Mouse (Mus musculus) hindbrain, embryonic 15.5 days (tissue): ENCODE results near the gene Cnih1. TPM values are rescaled to one million over a fixed set of nuclear protein-coding genes. Genes with fewer than 3 reads are reported as not detected.
A peak's percentile ranks its signal among the peaks of the same experiment; 100 is the strongest.

Experiments
- ATAC-seq: fragments of 200-750 bp; cut with Nextera tagmentation; 2 replicates; pipeline ENCODE4 v1.8.0; 2017; ENCODE audit warnings: low read depth, moderate number of reproducible peaks, moderate TSS enrichment; ENCODE audit not compliant: low FRiP score
- H3K27ac ChIP-seq: fragments of 300-500 bp; sonication (generic); replicated peaks from 2 replicates; pipeline ENCODE4 v1.5.1; 2015; ENCODE audit warnings: mild to moderate bottlenecking, inconsistent platforms
- H3K27me3 ChIP-seq: fragments of 300-500 bp; sonication (generic); 2 replicates; pipeline ENCODE4 v1.6.1; 2015; ENCODE audit warnings: control low read depth, inconsistent platforms
- H3K36me3 ChIP-seq: fragments of 300-500 bp; sonication (generic); 2 replicates; pipeline ENCODE4 v1.6.1; 2015; ENCODE audit warnings: control low read depth, inconsistent platforms
- H3K4me1 ChIP-seq: fragments of 300-500 bp; sonication (generic); replicated peaks from 2 replicates; pipeline ENCODE4 v1.6.1; 2015; ENCODE audit warnings: control low read depth, inconsistent platforms
- H3K4me2 ChIP-seq: fragments of 300-500 bp; sonication (generic); 2 replicates; pipeline ENCODE4 v1.6.1; 2015; ENCODE audit warnings: moderate library complexity, mild to moderate bottlenecking, inconsistent platforms
- H3K4me3 ChIP-seq: fragments of 300-500 bp; sonication (generic); 2 replicates; pipeline ENCODE4 v1.5.1; 2015; ENCODE audit warnings: mild to moderate bottlenecking, inconsistent platforms
- H3K9ac ChIP-seq: fragments of 300-500 bp; sonication (generic); 2 replicates; pipeline ENCODE4 v1.6.1; 2015; ENCODE audit warnings: inconsistent platforms
- H3K9me3 ChIP-seq: fragments of 300-500 bp; sonication (generic); 2 replicates; pipeline ENCODE4 v1.6.1; 2016; ENCODE audit warnings: control low read depth, inconsistent platforms
- WGBS: fragments of 180-500 bp; shearing (Covaris S2); methylation state at CpG from one replicate; pipeline ENCODE4 v1.1.7; 2015; 5-methylcytosine and 5-hydroxymethylcytosine counted together
- polyA plus RNA-seq: library from polyadenylated mRNA; unstranded; fragments of >200 nt; fragmentation: Nextera tagmentation; extraction: Ambion mirVana; gene quantifications from 2 replicates; pipeline ENCODE4 v1.2.1, GENCODE M21; 2015

Gene Cnih1
- polyA plus RNA-seq, 1 experiment from 2014 or later, result 186 TPM

DNA sequence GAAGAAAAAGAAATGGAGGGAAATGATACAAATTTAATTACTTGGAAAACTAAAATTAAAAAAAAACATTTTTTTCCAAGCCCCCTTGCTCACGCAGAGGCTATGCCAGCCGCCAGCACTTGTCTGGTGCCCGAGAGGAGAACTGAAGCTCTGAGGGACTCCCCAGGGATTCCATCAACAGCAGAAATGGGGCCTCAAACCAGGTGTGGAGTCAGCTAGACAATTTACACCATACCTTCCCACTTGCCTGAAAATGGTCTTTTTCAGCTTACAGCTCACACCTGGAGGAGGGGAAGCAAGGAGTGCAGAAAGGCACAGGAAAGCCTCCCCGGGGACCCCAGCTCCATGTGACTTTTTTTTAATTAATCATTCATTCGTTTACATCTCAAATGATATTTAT, 3.0 kb downstream of the Cnih1 start:
- H3K9ac ChIP-seq, result no peak overlapping the region
- H3K4me3 ChIP-seq, result no peak overlapping the region
- peaks cover 20% of the 10 kb centered on the region for H3K4me1 ChIP-seq
- 0 out of 2 replicates have a peak, but pooled peaks cover 7% of the 10 kb centered on the region for H3K36me3 ChIP-seq
- no peak for ATAC-seq
- no peak overlapping the region for H3K27ac ChIP-seq
- WGBS, result 81% methylated on average over 5 of the region's 5 CpGs
- H3K4me2 ChIP-seq, result no peak overlapping the region
- H3K27me3 ChIP-seq, result no peaks in the 10 kb centered on the region
- H3K9me3 ChIP-seq, result no peaks in the 10 kb centered on the region

DNA sequence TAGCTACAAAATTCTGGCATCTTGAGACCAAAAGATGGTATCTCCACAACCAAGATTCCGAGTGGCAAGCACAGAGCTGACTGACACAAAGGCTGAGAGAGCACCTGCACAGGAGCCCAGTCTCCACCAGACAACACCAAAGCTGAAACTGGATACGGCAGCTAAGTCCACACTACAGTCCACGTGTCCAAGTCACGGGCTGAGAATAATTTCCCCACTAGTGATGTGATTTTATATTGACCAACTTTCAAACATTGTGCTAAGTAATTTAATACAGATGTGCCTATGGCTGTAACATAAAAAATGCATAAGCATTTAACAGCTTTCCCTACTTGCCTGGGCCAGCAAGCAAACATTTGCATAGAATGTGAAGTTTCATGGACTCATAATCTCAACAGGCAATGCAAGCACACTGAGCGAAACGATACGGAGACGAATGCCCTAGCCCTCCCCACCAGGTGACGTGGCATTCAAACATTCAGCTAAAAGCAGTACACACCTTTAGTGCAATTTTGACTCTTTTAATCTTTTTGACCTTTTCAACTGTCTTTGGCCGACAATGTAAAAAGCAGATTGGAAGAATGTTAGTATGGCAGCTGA, 4.8 kb downstream of the Cnih1 start:
- no peak overlapping the region for H3K4me2 ChIP-seq
- peaks cover 20% of the 10 kb centered on the region for H3K4me1 ChIP-seq
- WGBS, result 94% methylated on average over 10 of the region's 10 CpGs
- H3K36me3 ChIP-seq, result peaks cover 25% of the 10 kb centered on the region
- H3K9me3 ChIP-seq, result 0 out of 2 replicates have a peak, but pooled peaks cover 3% of the 10 kb centered on the region
- H3K4me3 ChIP-seq, result no peak overlapping the region
- no peak overlapping the region for H3K9ac ChIP-seq
- H3K27me3 ChIP-seq, result no peaks in the 10 kb centered on the region
- ATAC-seq, result no peak
- H3K27ac ChIP-seq, result no peak overlapping the region

DNA sequence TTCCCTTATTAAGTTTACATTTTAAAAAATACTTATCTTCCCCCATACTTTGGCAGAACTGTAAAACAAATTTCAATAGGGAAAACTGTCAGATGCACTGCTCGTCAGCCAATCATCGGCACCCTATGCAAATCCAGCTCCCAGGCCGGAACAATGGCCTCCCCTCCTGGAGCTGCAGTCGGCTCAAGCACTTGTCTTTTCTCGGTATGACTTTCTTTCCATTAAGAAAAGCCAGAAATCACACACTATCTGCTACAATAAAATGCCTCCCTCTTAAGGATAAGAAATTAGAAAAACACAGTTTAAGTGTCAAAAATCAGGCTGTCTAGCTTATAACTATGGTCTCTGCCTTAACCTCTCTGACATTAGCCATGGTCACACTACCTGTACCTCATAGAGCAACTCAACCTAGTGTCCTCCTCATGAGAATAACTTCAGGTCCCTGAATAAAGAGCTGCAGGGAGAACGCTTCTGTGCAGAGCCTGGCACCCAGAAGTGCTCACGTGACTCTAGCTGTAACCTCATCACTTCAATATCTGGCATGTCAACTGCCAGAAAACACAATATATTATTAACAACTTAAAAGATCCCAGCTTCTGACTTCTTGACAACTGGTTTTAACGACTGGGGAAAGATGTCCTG, 5.9 kb downstream of the Cnih1 start:
- Histone ChIP-seq H3K27ac (no peak overlapping the region), H3K4me3 (no peak overlapping the region), H3K9ac (no peak overlapping the region), H3K4me2 (no peak overlapping the region), H3K9me3 (0 out of 2 replicates have a peak, but pooled peaks cover 3% of the 10 kb centered on the region), H3K36me3 (peaks cover 35% of the 10 kb centered on the region), H3K4me1 (peaks cover 20% of the 10 kb centered on the region), H3K27me3 (no peaks in the 10 kb centered on the region)
- no peak for ATAC-seq
- 87% methylated on average over 8 of the region's 8 CpGs for WGBS

DNA sequence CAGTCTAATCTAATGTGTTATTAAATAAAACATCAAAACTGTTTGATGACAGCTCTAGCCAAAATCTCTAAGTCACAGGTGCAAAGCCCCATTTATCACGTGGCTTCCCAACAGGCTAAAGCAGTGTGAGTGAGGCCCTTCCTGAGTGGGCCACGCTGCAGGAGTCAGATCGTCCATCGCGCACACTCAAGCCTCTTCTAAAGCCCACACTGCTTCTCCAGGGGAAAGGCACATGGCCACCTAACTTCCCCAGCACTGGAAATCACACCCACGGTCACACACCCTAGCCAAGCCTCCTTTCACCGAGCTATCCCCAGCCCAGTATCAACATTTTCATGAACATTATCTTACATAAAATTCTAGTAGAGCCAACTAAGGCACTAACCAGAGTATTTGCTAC, 7.1 kb downstream of the Cnih1 start:
- H3K27me3 ChIP-seq, result no peaks in the 10 kb centered on the region
- 0 out of 2 replicates have a peak, but pooled peaks cover 3% of the 10 kb centered on the region for H3K9me3 ChIP-seq
- H3K4me2 ChIP-seq, result no peak overlapping the region
- no peak overlapping the region for H3K9ac ChIP-seq
- ATAC-seq, result no peak
- H3K36me3 ChIP-seq, result peaks cover 43% of the 10 kb centered on the region
- no peak overlapping the region for H3K27ac ChIP-seq
- H3K4me3 ChIP-seq, result no peak overlapping the region
- WGBS, result 95% methylated on average over 7 of the region's 7 CpGs
- H3K4me1 ChIP-seq, result peaks cover 9% of the 10 kb centered on the region

DNA sequence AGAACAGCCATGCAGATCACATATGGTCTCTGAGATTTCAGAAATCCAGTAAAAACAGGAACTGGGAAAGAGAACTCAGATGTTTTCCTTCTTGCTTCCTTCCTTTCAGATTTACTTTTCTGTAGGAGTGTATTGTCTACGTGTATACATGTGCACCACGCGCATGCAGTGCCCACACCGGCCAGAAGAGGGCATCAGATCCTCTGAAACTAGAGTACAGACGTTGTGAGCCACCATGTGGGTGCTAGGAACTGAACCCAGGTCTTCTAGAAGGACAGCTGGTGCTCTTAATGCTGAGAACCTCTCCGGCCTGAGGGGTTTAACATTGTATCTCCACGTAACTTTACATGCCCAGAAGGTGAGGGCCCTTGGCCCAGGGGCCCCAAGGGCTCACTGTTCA, 9.0 kb downstream of the Cnih1 start:
- H3K4me1 ChIP-seq, result no peaks in the 10 kb centered on the region
- H3K9ac ChIP-seq, result no peak overlapping the region
- ATAC-seq, result no peak
- no peak overlapping the region for H3K27ac ChIP-seq
- H3K36me3 ChIP-seq, result peaks cover 57% of the 10 kb centered on the region
- no peak overlapping the region for H3K4me3 ChIP-seq
- H3K4me2 ChIP-seq, result no peak overlapping the region
- H3K9me3 ChIP-seq, result 0 out of 2 replicates have a peak, but pooled peaks cover 3% of the 10 kb centered on the region
- H3K27me3 ChIP-seq, result no peaks in the 10 kb centered on the region
- 96% methylated on average over 7 of the region's 7 CpGs for WGBS

DNA sequence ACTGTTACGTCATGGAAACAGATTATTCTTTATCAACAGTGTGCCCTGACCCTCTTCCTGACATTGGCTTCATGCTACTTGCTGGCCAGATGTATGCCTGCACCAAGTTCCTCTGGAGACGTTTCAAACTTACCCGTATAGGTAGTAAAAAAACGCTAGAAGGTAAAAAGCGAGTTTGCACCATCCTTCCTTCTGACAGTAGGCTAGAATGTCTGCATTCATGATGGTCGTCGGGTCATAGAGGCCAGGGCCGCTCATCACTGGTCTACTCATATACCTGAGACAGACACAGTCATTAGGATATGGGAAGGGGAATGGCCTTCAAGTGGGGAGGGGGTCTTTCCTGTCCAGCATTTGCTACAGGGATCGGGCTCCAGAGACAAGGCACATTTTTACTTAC, 9.5 kb downstream of the Cnih1 start:
- WGBS, result 97% methylated on average over 9 of the region's 9 CpGs
- no peak overlapping the region for H3K4me2 ChIP-seq
- H3K9ac ChIP-seq, result no peak overlapping the region
- H3K27me3 ChIP-seq, result no peaks in the 10 kb centered on the region
- H3K4me3 ChIP-seq, result no peak overlapping the region
- no peak for ATAC-seq
- H3K36me3 ChIP-seq, result peaks cover 61% of the 10 kb centered on the region
- H3K27ac ChIP-seq, result no peak overlapping the region
- 0 out of 2 replicates have a peak, but pooled peaks cover 3% of the 10 kb centered on the region for H3K9me3 ChIP-seq
- H3K4me1 ChIP-seq, result no peaks in the 10 kb centered on the region

DNA sequence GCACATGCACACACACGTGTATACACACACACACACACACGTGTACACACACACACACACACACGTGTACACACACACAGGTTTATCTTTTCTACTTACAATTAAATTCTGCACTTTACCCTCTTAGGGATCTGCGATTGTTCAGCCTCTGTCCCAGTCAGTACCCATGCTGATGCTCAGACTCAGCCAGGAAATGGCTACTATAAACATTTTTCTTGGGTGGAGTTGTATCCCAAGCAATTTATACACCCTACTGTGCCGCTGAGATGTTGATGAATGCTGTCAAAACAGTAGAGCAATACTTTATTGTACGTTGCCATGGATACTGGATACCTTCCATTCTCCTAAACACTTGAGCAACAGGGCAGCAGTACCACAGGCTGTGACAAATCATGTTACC, 18.2 kb downstream of the Cnih1 start:
- Histone ChIP-seq H3K9ac (no peak overlapping the region), H3K9me3 (no peaks in the 10 kb centered on the region), H3K36me3 (peaks cover 38% of the 10 kb centered on the region), H3K4me1 (no peaks in the 10 kb centered on the region), H3K4me3 (no peak overlapping the region), H3K27ac (no peak overlapping the region), H3K4me2 (no peak overlapping the region), H3K27me3 (no peaks in the 10 kb centered on the region)
- WGBS, result 92% methylated on average over 6 of the region's 6 CpGs
- ATAC-seq, result no peak

DNA sequence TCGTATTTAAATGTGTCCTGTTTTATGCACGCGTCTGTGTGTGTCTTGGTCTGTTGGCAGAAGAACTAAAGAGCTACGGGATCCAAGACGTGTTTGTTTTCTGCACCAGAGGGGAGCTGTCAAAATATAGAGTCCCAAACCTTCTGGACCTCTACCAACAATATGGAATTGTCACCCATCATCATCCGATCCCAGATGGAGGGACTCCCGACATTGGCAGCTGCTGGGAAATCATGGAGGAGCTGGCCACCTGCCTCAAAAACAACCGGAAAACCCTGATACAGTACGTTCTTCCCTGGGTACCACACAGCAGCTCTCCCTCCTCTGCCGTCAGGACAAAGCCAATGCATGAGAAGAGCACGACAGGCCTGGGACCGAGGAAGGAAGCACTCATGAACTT, 21.1 kb downstream of the Cnih1 start:
- no peak overlapping the region for H3K9ac ChIP-seq
- ATAC-seq, result no peak
- no peaks in the 10 kb centered on the region for H3K27me3 ChIP-seq
- no peaks in the 10 kb centered on the region for H3K9me3 ChIP-seq
- H3K36me3 ChIP-seq, result peaks cover 13% of the 10 kb centered on the region
- no peak overlapping the region for H3K27ac ChIP-seq
- 78% methylated on average over 12 of the region's 12 CpGs for WGBS
- H3K4me1 ChIP-seq, result no peaks in the 10 kb centered on the region
- H3K4me3 ChIP-seq, result no peak overlapping the region
- H3K4me2 ChIP-seq, result no peak overlapping the region

DNA sequence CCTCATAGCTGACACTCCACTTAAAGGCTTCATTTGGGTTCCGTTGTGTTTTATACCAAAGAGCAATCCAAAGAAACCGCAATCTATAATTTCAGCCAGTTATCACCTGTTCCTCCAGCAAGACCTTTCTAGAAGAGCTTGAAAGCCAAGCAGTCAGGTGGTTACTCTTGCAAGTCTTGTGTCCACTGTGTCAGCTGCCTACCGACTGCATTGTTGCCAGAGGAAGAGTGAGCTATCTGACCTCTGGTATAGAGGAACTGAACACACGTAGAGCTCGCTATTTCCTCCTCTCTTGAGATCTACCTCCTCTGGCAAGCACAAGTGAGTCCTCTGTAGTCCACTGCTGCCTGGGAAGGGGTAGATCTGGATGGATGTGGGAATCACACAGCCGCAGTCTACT, 27.0 kb downstream of the Cnih1 start:
- no peaks in the 10 kb centered on the region for H3K36me3 ChIP-seq
- WGBS, result 52% methylated on average over 6 of the region's 6 CpGs
- peak overlapping the region; percentile 88 for H3K4me3 ChIP-seq
- ATAC-seq, result no peak
- H3K9me3 ChIP-seq, result no peaks in the 10 kb centered on the region
- peak overlapping the region; percentile 93 for H3K4me2 ChIP-seq
- H3K27me3 ChIP-seq, result no peaks in the 10 kb centered on the region
- peak overlapping the region; percentile 67; the same call in 1 of the 2 replicates for H3K9ac ChIP-seq
- H3K4me1 ChIP-seq, result peaks cover 12% of the 10 kb centered on the region
- H3K27ac ChIP-seq, result no peak overlapping the region

DNA sequence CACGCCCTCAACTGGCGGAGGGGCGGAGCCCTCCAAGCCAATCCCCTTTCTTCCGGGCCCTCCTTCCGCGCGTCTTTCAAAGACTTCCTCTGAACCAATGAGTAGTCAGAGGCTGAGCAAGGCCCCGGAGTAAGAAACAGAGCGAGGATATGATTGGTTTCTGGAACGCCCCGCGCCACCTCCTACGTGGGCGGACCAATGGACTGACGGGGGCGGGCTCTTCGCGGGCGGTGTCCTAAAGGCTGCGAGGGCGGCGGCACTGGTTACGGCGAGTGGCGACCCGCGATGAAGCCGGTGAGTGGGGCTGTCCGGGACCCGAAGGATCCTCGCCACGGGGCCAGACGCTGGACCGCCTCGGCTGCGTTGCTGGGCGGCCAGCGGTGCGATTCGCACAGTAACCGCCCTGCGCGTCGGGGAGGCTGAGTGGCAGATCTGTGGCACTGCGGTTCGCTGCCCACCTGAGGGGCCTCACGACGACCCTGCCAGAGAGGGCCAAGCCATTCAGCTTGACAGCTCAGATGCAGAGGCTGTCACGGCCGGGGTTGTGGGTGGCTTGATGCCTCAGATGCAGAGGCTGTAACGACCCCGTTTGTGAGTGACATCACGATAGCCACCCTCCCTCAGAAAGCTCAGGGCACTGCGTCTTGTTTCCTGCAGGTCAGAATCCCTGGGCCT, 27.7 kb downstream of the Cnih1 start, which contains the start of gene Cdkn3:
Cdkn3 (plus strand) TSS at position 187 of the 675 bp plus-strand sequence.
- H3K4me2 ChIP-seq, result peak within 1 kb of the TSS; percentile 93
- peak; percentile 100 for ATAC-seq
- no peaks in the 10 kb centered on the region for H3K9me3 ChIP-seq
- H3K4me3 ChIP-seq, result peak within 1 kb of the TSS; percentile 88
- peak within 1 kb of the TSS; percentile 67 for H3K9ac ChIP-seq
- no peaks in the 10 kb centered on the region for H3K36me3 ChIP-seq
- H3K27ac ChIP-seq, result peak within 1 kb of the TSS; percentile 23
- WGBS, result under 1% methylated on average over 54 of the region's 54 CpGs
- peaks cover 12% of the 10 kb centered on the region for H3K4me1 ChIP-seq
- no peaks in the 10 kb centered on the region for H3K27me3 ChIP-seq

DNA sequence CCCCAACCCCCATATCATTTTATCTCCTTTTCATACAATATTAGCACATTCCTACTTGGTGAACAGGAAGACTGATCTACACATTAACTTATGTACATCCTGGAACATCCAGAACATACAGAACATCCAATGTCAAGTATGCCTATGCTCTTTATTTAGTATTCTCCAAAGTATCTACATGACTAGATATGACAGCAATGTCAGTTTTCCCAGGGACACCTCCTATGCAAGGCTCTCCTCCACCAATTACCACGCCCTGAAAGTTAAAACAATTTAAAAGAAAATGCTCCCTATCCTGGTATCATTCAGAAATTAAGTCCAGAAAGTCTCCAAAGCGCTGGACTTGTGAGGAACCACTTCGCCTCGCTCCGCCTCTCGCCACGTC, 28.2 kb downstream of the Cnih1 start:
- H3K9ac ChIP-seq, result peak overlapping the region; percentile 3; the same call in 1 of the 2 replicates
- no peak for ATAC-seq
- H3K9me3 ChIP-seq, result no peaks in the 10 kb centered on the region
- no peaks in the 10 kb centered on the region for H3K27me3 ChIP-seq
- WGBS, result 2% methylated on average over 7 of the region's 7 CpGs
- peak overlapping the region; percentile 88 for H3K4me3 ChIP-seq
- H3K27ac ChIP-seq, result no peak overlapping the region
- H3K36me3 ChIP-seq, result no peaks in the 10 kb centered on the region
- peaks cover 12% of the 10 kb centered on the region for H3K4me1 ChIP-seq
- peak overlapping the region; percentile 93 for H3K4me2 ChIP-seq

DNA sequence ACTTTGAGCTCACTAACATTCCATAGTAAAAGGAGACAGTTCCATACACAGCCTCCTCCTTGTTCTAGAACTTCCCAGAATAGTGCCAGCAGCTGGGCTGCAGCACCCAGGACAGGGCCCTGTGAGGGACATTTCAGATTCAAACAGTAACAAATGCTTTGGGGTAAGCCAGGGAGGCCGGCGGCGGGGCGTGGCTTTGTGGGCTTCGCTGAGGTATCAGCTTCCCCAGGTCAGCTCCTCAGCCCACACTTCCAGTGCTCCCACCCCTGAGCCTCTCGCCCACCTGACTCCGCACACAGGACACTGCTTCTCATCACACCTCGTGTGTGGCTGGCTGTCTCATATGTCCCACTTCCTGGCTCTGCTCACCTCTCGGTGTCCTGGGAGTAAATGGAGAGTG, 30.5 kb downstream of the Cnih1 start:
- Histone ChIP-seq H3K4me3 (no peak overlapping the region), H3K4me2 (no peak overlapping the region), H3K36me3 (no peaks in the 10 kb centered on the region), H3K27ac (no peak overlapping the region), H3K9ac (no peak overlapping the region), H3K4me1 (peaks cover 12% of the 10 kb centered on the region), H3K9me3 (no peaks in the 10 kb centered on the region), H3K27me3 (no peaks in the 10 kb centered on the region)
- no peak for ATAC-seq
- WGBS, result 69% methylated on average over 9 of the region's 9 CpGs
